Mouse (Mus musculus) megakaryocyte, embryonic 14.5 days (primary cell): ENCODE results near the gene Snap47.

ENCODE experiments used
- FLI1 ChIP-seq: IDR thresholded peaks from 2 replicates; pipeline ENCODE4 v1.6.1; 2012; ENCODE audit warnings: low read length, inconsistent platforms, mixed read lengths
- GATA1 ChIP-seq: IDR thresholded peaks from 3 replicates; pipeline ENCODE4 v1.6.1; 2012; ENCODE audit warnings: mixed read lengths, low read length, inconsistent platforms, borderline replicate concordance

DNA sequence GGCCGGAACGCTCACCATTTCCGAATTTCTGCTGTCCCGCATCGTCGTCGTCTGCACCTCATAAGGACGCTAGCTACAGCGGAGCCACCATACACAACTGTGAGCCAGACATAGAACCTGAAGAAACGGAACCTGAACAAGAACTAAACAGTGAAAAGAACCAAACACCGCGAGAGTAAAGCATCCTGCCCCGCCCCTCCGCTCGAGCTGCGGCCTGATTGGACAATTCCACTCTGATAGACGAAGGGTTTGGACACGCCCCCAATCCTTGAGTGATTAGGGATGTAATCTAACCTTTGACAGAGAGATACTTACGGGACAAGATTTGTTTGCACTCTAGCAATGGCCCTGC is 21.3 kb upstream of the Snap47 start, which contains the start of gene Zfp867:
- TF ChIP-seq FLI1 (no peak), GATA1 (no peak)
